Mouse (Mus musculus): ENCODE measurements around the gene Spink8.

GRCm38 (mm10) chr9:109863085-109863484 is 51.0 kb downstream of the Spink8 start:
- no peak for TF ChIP-seq POLR2A (IDR thresholded peaks at IDR 0.05; ENCODE audit: low read depth, low read length)
- TF ChIP-seq CTCF (IDR thresholded peaks at IDR 0.05; ENCODE audit: extremely low read depth, insufficient read length, insufficient replicate concordance, low read depth, low read length): no peak
